Mouse (Mus musculus) adipose tissue, adult 10 weeks (tissue): ENCODE measurements around the gene Nccrp1. TPM values are rescaled to one million over a fixed set of nuclear protein-coding genes. Genes with fewer than 3 reads are reported as not detected.

Experiments
- polyA plus RNA-seq: library from polyadenylated mRNA; stranded (reverse); fragments of 350-450 nt; fragmentation: Illumina TruSeq; extraction: RNeasy Lipid Tissue Mini Kit (QIAGEN cat#74804); gene quantifications from one replicate; pipeline ENCODE4 v1.2.3, GENCODE M21; 2014; ENCODE audit warnings: low read depth, low replicate concordance

The Nccrp1 gene
- 0.66 TPM for polyA plus RNA-seq

DNA sequence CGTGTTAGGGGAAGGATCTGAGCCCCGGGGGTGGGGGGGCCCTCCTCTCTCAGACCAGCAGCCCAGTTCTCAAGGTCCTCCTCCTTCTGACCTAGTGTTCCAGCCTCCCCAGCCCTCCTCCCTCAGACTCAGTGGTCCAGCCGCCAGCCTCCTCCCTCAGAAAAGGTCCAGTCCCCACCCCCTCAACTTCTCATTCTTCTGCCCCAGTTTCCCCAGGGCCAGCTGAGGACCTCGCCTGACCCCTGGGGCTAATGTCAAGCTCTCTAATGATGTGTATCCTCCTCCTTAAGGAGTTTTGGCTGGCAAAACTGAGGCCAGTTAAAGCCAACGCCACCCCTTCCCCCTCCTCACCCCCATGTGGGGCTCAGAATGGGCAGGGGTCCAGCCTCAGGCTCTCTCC is at the start of gene Nccrp1:
Gene Nccrp1 (minus strand): TSS at position 101 of the 400 bp plus-strand sequence.

DNA sequence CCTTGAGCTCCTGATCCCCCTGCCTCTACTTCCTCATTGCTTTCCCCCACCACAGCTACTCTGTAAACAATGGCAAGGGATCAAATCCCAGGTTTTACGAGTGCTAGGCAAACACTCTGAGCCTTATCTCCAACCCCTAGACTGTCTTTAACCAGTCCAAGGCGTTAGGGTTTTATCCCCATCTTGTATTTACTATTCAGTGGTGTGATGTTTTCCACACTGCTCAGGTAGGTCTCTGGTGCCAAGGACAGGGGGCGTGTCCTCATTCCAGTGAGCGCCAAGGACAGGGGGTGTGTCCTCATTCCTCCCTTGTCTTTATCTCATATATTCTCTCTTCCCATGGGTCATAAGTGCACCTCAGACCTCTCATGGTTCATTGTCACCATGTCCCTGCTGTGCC is 6.5 kb downstream of the Nccrp1 start, which contains the start of gene Sycn:
Gene Sycn (plus strand): TSS at position 360 of the 400 bp plus-strand sequence.

DNA sequence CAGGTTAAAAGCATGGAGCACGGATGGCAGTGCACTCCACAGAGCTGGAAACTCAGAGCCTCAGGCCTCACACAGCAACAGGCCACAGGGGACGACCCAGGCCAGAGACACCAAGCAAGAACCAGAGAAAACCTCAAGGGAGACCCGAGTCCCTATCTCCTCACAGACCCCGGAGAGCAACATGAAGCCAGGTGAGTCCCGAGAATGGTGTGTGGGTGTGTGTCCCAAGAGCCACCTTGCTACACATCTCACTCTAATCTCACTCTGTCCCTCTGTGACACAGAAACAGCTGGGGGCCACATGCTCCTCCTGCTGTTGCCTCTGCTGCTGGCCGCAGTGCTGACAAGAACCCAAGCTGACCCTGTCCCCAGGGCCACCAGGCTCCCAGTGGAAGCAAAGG is 24.5 kb downstream of the Nccrp1 start, which contains the start of gene Ifnl3:
Gene Ifnl3 (plus strand): TSS at position 301 of the 400 bp plus-strand sequence.

DNA sequence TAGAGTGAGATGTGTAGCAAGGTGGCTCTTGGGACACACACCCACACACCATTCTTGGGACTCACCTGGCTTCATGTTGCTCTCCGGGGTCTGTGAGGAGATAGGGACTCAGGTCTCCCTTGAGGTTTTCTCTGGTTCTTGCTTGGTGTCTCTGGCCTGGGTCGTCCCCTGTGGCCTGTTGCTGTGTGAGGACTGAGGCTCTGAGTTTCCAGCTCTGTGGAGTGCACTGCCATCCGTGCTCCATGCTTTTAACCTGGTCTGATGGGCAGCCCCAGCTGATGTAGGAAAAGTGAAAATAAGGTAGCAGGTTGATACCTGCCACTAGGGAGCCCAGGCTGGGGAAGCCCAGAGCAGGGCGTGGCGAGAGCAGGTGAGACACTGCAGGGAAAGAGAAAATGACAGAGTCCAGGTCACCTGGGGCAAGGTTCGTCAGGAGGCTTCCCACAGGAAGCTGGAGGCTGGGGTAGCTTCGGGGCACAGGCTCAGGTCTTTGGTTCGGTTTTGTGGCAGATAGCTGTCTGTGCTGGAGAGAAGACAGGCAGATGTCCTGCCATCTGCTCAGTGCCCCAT is 36.6 kb downstream of the Nccrp1 start, which contains the start of gene Ifnl2:
Gene Ifnl2 (minus strand): TSS at position 51 of the 570 bp plus-strand sequence.

Other genes starting within 250 kb of the Nccrp1 start
- 0.20 TPM for gene Dll3, start 245.0 kb downstream of the Nccrp1 start, polyA plus RNA-seq
- gene Timm50, start 235.2 kb downstream of the Nccrp1 start, polyA plus RNA-seq: 43.6 TPM
- gene Supt5, start 208.5 kb downstream of the Nccrp1 start, polyA plus RNA-seq: 76.7 TPM
- gene Rps16, start 196.6 kb downstream of the Nccrp1 start, polyA plus RNA-seq: 1,121 TPM
- 23.5 TPM for gene Plekhg2, start 174.7 kb downstream of the Nccrp1 start, polyA plus RNA-seq
- gene Zfp36, start 167.0 kb downstream of the Nccrp1 start, polyA plus RNA-seq: 66.5 TPM
- 22.5 TPM for gene Med29, start 154.5 kb downstream of the Nccrp1 start, polyA plus RNA-seq
- gene Paf1, start 154.3 kb downstream of the Nccrp1 start, polyA plus RNA-seq: 104 TPM
- 22.6 TPM for gene Gmfg, start 109.8 kb downstream of the Nccrp1 start, polyA plus RNA-seq
- gene Lrfn1, start 95.3 kb downstream of the Nccrp1 start, polyA plus RNA-seq: 3.8 TPM
- not detected for gene Ifnl2, start 36.8 kb downstream of the Nccrp1 start, polyA plus RNA-seq
- gene Ifnl3, start 24.4 kb downstream of the Nccrp1 start, polyA plus RNA-seq: not detected
- gene Sycn, start 6.4 kb downstream of the Nccrp1 start, polyA plus RNA-seq: 0.72 TPM
- 40.2 TPM for gene Samd4b, start 50.9 kb upstream of the Nccrp1 start, polyA plus RNA-seq
- gene Pak4, start 50.9 kb upstream of the Nccrp1 start, polyA plus RNA-seq: 27.4 TPM
- not detected for gene Acp7, start 84.1 kb upstream of the Nccrp1 start, polyA plus RNA-seq
- gene Fbxo27, start 145.6 kb upstream of the Nccrp1 start, polyA plus RNA-seq: 0.66 TPM
- gene Fbxo17, start 169.6 kb upstream of the Nccrp1 start, polyA plus RNA-seq: 1.5 TPM
- 76.4 TPM for gene Mrps12, start 194.6 kb upstream of the Nccrp1 start, polyA plus RNA-seq
- gene Sars2, start 194.7 kb upstream of the Nccrp1 start, polyA plus RNA-seq: 6.2 TPM
- not detected for gene Ccer2, start 208.9 kb upstream of the Nccrp1 start, polyA plus RNA-seq
- 88.9 TPM for gene Sirt2, start 219.5 kb upstream of the Nccrp1 start, polyA plus RNA-seq
- 36.6 TPM for gene Nfkbib, start 220.3 kb upstream of the Nccrp1 start, polyA plus RNA-seq
- 5.6 TPM for gene Rinl, start 241.7 kb upstream of the Nccrp1 start, polyA plus RNA-seq